Mouse (Mus musculus): ENCODE results near the gene Cers6. TPM values are rescaled to one million over a fixed set of nuclear protein-coding genes. Genes with fewer than 3 reads are reported as not detected.

The Cers6 gene
- total RNA-seq, 2 experiments from 2014 or later, result 0.79 to 1.1 TPM

DNA sequence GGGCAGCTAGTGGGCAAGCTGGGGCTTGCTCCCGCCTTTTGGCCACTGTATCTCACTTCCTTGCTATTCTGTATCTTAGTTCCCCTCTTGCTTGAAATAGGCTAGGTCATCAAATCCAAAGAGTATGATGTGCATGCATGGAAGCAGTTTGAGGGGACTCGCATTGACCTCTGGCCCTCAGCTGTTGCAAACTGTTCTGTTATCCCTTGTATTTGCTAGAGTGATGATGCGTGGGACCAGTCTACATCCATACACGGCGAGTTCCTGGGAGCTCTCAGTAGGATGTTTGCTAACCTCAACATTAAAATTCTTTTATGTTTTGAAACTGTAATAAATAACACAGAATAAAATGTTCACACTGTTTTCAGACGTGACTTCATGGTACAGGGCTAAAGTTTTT, 13.3 kb downstream of the Cers6 start:
- no peak for ATAC-seq (replicated peaks; ENCODE audit: low FRiP score, low TSS enrichment, poor library complexity, severe bottlenecking)

DNA sequence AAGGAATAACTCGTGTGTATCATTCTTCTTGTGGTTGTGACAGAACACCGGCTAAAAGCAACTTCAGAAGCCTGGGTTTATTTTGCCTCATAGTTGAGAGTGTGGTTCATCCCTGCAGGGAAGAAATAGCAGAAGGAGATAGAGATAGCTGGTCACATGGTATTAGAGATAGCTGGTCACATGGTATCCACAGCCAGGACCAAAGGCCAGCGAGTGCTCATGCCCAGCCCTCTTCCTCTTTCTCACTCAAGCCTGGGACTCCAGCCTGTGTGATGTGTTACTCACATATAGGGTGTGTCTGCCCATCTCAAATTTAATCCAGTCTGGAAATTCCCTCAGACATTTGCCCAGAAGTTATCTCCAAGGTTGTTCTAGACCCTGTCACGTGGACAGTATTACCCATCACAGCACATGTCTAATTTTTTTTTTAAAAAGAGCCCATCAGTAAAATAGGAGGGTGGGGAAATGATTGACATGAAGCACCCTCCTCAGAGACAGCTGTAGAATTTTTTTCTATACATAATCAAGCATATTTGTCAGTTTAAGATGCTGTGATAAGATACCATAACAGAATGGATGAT, 17.9 kb downstream of the Cers6 start:
- ATAC-seq (replicated peaks; ENCODE audit: low FRiP score, low TSS enrichment, poor library complexity, severe bottlenecking), result no peak

DNA sequence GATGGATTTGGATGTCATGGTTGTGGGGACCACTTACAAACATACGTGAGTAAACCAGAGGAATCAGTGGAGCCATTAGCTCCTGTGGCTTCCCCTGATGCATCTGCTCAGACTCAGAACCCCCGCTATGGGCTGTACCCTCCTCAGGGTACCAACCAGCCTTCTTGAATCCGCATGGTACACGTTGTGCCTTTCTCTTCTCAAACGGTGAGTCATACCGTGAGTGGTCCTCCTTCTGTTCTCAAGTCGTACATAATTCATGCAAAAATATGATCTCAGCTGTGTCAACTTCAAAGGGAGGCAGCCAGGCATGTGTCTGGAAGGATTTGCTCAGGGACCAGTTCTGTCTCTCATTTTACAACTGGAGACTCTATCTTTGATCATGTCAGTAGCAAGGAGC, 23.3 kb downstream of the Cers6 start:
- ATAC-seq (replicated peaks; ENCODE audit: low FRiP score, low TSS enrichment, poor library complexity, severe bottlenecking), result no peak

DNA sequence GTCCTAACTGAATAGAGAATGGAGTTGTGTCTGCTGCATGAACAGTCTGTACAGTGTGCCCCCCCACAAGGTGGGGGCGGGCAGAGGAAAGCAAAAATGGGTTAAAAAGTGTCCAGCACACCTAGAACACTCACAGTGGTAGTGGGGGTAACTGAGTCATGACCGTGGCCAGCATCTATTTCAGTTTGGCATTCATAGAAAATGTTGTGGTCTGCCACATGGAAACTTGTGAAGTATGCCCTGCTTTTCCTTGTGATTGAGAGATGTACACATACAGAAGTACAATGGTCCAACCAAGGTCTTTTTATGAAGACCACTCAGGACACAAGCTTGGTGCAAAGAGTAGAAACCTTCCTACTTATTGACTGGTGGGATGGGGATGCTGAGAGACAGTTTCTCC, 24.0 kb downstream of the Cers6 start:
- ATAC-seq (replicated peaks; ENCODE audit: low FRiP score, low TSS enrichment, poor library complexity, severe bottlenecking), result no peak

- no peak for ATAC-seq (replicated peaks; ENCODE audit: low FRiP score, low TSS enrichment, poor library complexity, severe bottlenecking)
Observed at GRCm38 (mm10) chr2:68885766-68886496, 24.7 kb downstream of the Cers6 start.

DNA sequence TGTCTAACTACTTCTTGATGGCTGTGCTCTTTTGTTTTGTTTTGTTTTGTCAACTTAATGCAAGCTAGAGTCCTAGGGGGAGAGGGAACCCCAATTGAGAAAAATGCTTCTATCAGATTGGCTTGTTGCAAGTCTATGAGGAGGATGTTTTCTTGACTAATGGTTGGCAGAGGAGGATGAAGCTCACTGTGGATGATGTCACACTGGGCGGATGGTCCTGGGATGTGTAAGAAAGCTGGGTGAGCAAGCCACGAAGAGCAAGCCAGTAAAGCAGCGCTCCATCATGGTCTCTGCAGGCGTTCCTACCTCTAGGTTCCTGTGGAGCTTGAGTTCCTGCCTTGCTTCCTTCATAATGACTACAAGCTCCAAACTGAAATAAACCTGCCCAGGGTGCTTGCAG, 25.4 kb downstream of the Cers6 start:
- no peak for ATAC-seq (replicated peaks; ENCODE audit: low FRiP score, low TSS enrichment, poor library complexity, severe bottlenecking)

DNA sequence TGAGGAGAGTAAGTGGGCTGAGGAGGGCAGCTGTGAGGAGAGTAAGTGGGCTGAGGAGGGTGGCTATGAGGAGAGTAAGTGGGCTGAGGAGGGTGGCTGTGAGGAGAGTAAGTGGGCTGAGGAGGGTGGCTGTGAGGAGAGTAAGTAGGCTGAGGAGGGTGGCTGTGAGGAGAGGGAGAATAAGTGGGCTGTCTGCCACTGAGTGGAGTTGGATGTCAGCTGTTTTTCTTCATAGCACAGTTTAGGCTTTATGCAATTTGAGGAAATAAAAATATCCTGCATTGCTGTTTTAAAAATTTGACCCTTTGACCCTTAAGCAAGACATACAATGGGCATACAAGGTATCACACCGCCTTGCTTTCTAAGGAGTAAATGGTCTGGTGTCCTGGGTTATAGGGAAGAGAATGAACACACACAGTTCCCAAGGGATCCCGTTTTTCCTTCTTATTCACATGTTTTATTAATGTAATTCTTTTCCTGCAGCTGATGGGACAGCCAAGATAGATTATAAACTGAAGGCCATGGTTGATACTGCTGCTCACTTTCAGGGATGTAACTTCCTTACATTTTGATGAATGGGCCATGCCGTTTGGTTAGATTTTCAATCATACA, 27.0 kb downstream of the Cers6 start:
- no peak for ATAC-seq (replicated peaks; ENCODE audit: low FRiP score, low TSS enrichment, poor library complexity, severe bottlenecking)

GRCm38 (mm10) chr2:68889661-68890170, 28.5 kb downstream of the Cers6 start:
- ATAC-seq (replicated peaks; ENCODE audit: low FRiP score, low TSS enrichment, poor library complexity, severe bottlenecking), result no peak

DNA sequence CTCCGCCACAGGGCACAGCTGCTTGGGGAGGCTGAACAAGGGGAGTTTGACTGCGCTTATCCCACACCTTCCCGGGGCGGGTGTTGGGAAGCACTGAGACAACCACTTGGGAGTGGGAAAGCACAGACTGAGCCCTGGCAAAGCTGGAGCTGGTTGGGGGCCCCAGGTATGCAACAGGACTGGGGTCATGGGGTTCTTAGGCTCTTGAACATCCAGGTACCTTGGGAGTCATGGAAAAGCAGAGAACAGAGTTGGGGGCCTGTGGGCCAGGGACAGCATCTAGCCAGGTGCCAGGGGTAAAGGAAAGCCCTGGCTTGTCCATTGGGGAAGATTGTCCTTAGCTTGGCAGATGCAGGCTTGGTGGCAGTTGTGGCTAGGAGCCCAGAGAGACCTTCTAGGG, 31.2 kb downstream of the Cers6 start:
- no peak for ATAC-seq (replicated peaks; ENCODE audit: low FRiP score, low TSS enrichment, poor library complexity, severe bottlenecking)

GRCm38 (mm10) chr2:68895044-68895764, 34.0 kb downstream of the Cers6 start:
- no peak for ATAC-seq (replicated peaks; ENCODE audit: low FRiP score, low TSS enrichment, poor library complexity, severe bottlenecking)

DNA sequence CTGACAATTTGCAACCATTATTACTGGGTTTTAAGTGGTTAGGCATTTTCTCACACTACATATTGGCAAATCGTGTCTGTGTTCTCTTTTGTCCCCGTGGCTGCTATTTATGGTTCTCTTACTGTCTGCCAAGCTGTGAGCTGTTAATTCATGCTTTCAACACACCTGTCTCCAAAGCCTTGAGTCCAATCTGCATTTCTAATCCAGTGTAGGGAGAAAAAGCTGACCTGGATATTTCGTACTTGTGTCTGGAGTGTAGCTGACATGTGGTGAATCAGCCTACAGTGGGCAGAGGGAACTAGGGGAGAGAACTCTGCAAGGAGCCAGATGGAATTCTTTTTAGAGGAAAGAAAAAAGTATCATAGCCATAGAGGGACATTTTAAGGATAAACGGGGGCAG, 35.0 kb downstream of the Cers6 start:
- no peak for ATAC-seq (replicated peaks; ENCODE audit: low FRiP score, low TSS enrichment, poor library complexity, severe bottlenecking)

- ATAC-seq (replicated peaks; ENCODE audit: low FRiP score, low TSS enrichment, poor library complexity, severe bottlenecking), result no peak
Observed at GRCm38 (mm10) chr2:68899770-68900521, 38.7 kb downstream of the Cers6 start.

DNA sequence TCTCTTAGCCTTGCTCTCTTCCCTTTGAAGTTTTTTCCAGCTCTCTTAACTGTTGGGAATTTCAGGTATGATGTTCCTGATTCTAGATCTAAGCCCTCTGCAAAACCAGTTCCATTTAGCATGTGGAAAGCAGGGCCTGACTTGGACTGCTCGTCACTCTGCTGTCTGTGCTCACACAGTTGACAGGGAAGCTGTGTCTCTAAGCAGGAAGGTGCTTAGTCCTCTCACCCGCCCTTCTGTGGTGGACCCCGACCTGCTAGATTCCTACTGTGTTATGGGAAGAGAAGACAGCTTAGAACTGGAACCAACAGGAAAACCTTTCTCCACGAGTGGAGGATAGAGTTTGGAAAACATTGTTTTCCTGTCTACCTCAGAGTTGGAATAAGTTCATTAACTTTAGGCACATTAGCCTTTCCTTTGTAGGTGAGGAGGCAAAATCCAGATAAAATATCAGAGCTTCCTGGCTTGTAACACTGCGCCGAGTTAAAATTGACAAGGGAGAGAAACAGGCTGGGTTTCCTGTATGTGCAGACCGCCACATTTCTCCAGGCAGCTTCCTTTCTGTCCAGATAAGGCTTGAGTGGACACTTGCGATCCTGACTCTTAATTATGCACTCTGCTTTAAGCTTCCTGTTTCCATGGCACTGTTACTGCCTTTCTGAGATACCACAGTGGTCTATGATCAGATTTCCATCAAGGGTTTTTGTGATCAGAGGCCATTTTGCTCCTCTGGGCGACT, 39.6 kb downstream of the Cers6 start:
- ATAC-seq (replicated peaks; ENCODE audit: low FRiP score, low TSS enrichment, poor library complexity, severe bottlenecking), result 0 out of 2 replicates have a peak, but pooled peaks have one; percentile 37

DNA sequence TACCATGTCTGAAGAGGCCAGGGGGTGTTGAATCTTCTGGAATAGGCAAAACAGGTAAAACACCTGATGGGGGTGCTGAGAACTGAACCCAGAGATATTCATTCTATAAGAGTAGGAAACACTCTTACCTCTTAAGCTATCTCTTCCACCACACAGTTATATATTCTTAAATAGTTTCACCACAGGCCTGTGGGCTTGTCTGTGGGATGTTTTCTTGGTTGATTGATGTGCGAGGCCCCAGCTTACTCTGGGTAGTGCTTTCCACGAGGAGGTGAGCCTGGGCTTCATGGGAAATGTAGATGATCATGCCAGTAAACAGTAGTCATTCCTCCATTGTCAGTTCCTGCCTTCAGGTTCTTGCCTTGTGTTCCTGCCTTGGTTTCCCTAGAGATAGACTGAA, 40.5 kb downstream of the Cers6 start:
- no peak for ATAC-seq (replicated peaks; ENCODE audit: low FRiP score, low TSS enrichment, poor library complexity, severe bottlenecking)

- no peak for ATAC-seq (replicated peaks; ENCODE audit: low FRiP score, low TSS enrichment, poor library complexity, severe bottlenecking)
Observed at GRCm38 (mm10) chr2:68902546-68902945, 41.3 kb downstream of the Cers6 start.

GRCm38 (mm10) chr2:68906921-68907320, 45.7 kb downstream of the Cers6 start:
- no peak for ATAC-seq (replicated peaks; ENCODE audit: low FRiP score, low TSS enrichment, poor library complexity, severe bottlenecking)

DNA sequence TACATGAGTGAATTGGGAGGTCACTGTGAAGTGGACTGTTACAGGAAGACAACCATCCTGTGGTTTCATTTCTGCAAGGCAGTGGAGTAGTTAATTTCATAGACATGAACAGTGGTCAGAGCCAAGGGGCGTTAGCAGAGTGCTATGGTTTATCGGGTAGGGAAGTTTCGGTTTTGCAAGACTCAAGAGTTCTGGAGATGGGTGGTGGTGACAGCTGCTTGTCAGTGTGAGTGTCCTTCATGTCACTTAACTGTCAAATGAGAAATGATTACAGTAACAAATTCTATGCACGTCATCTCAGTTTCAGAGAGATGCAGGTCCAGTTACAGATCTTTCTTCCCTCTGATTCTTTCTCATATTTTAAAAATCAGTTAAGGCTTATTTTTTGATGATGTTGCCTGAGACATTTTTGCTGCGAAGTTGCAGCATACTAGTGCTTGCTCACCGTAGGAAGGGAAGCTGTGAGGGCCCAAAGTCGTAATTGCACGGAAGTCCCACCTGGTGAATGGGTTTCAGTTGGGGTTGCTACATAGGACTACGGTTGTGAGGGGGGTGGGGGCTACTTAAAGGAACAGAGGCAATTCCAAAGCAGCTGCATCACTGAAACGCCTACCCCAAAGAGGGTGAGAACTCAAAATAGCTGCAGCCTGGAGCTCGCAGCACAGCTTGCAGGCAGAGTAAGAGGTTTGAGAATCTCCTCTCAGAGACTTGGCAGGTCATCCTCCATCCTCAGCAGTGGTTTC, 46.7 kb downstream of the Cers6 start:
- ATAC-seq (replicated peaks; ENCODE audit: low FRiP score, low TSS enrichment, poor library complexity, severe bottlenecking), result peak; percentile 79

DNA sequence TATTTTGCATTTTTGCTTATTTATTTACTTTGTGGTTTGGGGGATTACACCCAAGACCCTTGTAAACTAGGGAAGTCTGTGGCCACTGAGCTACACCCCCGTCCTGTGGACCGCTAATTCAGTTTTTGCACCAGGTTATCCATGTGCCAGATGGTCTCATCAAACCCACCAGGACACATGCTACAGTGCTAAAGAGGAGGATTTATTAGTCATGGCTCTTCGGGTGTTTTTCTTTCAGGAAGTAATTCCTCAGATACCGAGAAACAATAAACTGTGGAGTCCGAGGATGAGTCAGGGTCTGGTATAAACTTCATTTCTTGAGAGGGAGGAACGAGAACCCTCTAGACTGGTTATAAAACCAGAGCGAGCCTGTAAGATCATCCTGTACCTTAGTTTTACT, 49.5 kb downstream of the Cers6 start:
- no peak for ATAC-seq (replicated peaks; ENCODE audit: low FRiP score, low TSS enrichment, poor library complexity, severe bottlenecking)
